Comparison of ENCODE assay signal across 8 mouse cellular contexts in genomic region chr7:19823256-19824181, GRCm38 (mm10). TPM values are rescaled to one million over a fixed set of nuclear protein-coding genes. Genes with fewer than 3 reads are reported as not detected.
DNase-seq lines count a peak whose midpoint lies in the region; ATAC-seq lines count a peak whose summit lies in the region.

No protein-coding gene starts in this region.

- peaks cover 31% of the 10 kb centered on the region for H3K4me1 ChIP-seq in heart, embryonic 10.5 days
- peaks cover 12% of the 10 kb centered on the region for H3K4me1 ChIP-seq in hindbrain, embryonic 13.5 days (replicated peaks)

- 20% methylated on average over 16 of the region's 16 CpGs for WGBS in heart, embryonic 10.5 days
- WGBS in hindbrain, embryonic 13.5 days = 27% methylated on average over 16 of the region's 16 CpGs
- WGBS in macrophage (ENCODE audit: missing documents) = 11% methylated on average over 15 of the region's 16 CpGs

- H3K9me3 ChIP-seq in heart, embryonic 10.5 days = no peaks in the 10 kb centered on the region
- 0 out of 2 replicates have a peak, but pooled peaks cover 4% of the 10 kb centered on the region for H3K9me3 ChIP-seq in hindbrain, embryonic 13.5 days

- H3K27ac ChIP-seq in heart, embryonic 10.5 days = peak overlapping the region; percentile 76
- H3K27ac ChIP-seq in hindbrain, embryonic 13.5 days = no peak overlapping the region
- peak overlapping the region; percentile 100 for H3K27ac ChIP-seq in macrophage

- H3K36me3 ChIP-seq in heart, embryonic 10.5 days = no peaks in the 10 kb centered on the region
- H3K36me3 ChIP-seq in hindbrain, embryonic 13.5 days = no peaks in the 10 kb centered on the region
- peaks cover 13% of the 10 kb centered on the region; the same call in 1 of the 2 replicates for H3K36me3 ChIP-seq in macrophage (ENCODE audit: inconsistent target)

- no peak overlapping the region for H3K9ac ChIP-seq in hindbrain, embryonic 13.5 days

- H3K27me3 ChIP-seq in heart, embryonic 10.5 days (ENCODE audit: insufficient read depth, poor library complexity, severe bottlenecking) = peaks cover 60% of the 10 kb centered on the region
- H3K27me3 ChIP-seq in hindbrain, embryonic 13.5 days = peaks cover 65% of the 10 kb centered on the region

- H3K4me2 ChIP-seq in hindbrain, embryonic 13.5 days = peak overlapping the region; percentile 34; the same call in 1 of the 2 replicates

- DNase-seq in heart, embryonic 10.5 days (ENCODE audit: low spot score) = no peak
- DNase-seq in heart, adult 8-10 months (ENCODE audit: low spot score) = no peak
- DNase-seq in NIH3T3 (ENCODE audit: low read depth) = peak; percentile 62
- no peak for DNase-seq in cerebellum, adult 11 months
- DNase-seq in urinary bladder, postnatal 4 days (ENCODE audit: low spot score in 2 of 2) = no peak

- no peak for ATAC-seq in hindbrain, embryonic 13.5 days (ENCODE audit: low FRiP score)
- ATAC-seq in cerebellum, adult (ENCODE audit: insufficient number of reproducible peaks, low FRiP score, low TSS enrichment) = no peak

- peaks cover 35% of the 10 kb centered on the region; the same call in 1 of the 2 replicates for H3K79me2 ChIP-seq in macrophage (ENCODE audit: inconsistent target)

- peak overlapping the region; percentile 36 for H3K4me3 ChIP-seq in heart, embryonic 10.5 days
- H3K4me3 ChIP-seq in hindbrain, embryonic 13.5 days = no peak overlapping the region
- H3K4me3 ChIP-seq in macrophage (ENCODE audit: inconsistent target) = peak overlapping the region; percentile 35

RNA-seq across cellular contexts. Expression of gene Bcl3, which starts 0.9 kb away (rescaled TPM):
- polyA plus RNA-seq in heart, embryonic 10.5 days (2016; fragmentation: Nextera tagmentation; extraction: Ambion mirVana) = 1.3 and 2.7 TPM in 2 replicates
- 1 to 10 TPM; 2.1 to 4.4 (median 3.5) TPM for total RNA-seq in heart, adult 8-10 months (2022)
- polyA plus RNA-seq in hindbrain, embryonic 13.5 days (2015; fragmentation: Nextera tagmentation; extraction: Ambion mirVana) = 0.60 and 1.5 TPM in 2 replicates
- total RNA-seq in macrophage (2018; cell fraction: chromatin; rRNA removed) = 100 to 1,000 TPM in 19 of 26 experiments, 10 to 100 TPM in 7; 42.2 to 379 (median 140) TPM
- total RNA-seq in macrophage (2018; cell fraction: cytosol; rRNA removed) = 100 to 1,000 TPM in 3 of 26 experiments, 10 to 100 TPM in 23; 34.3 to 219 (median 64.3) TPM
- 100 to 1,000 TPM in 12 of 26 experiments, 10 to 100 TPM in 14; 38.6 to 381 (median 86.0) TPM for total RNA-seq in macrophage (2018; cell fraction: nucleus; rRNA removed)
- polyA plus RNA-seq in macrophage (2018) = 11.2 to 30.9 TPM (median 23.0 TPM) in 3 replicates

RNA-seq across cellular contexts. Expression of gene Cblc, which starts 26.9 kb away (rescaled TPM):
- polyA plus RNA-seq in heart, embryonic 10.5 days (2016; fragmentation: Nextera tagmentation; extraction: Ambion mirVana) = 1.1 and 1.2 TPM in 2 replicates
- total RNA-seq in heart, adult 8-10 months (2022) = under 1 TPM in 2 of 4 experiments, not detected in 2; 0.37 to 0.76 TPM
- polyA plus RNA-seq in hindbrain, embryonic 13.5 days (2015; fragmentation: Nextera tagmentation; extraction: Ambion mirVana) = not detected in 2 replicates
- not detected for total RNA-seq in macrophage (2018; cell fraction: chromatin; rRNA removed)
- not detected for total RNA-seq in macrophage (2018; cell fraction: cytosol; rRNA removed)
- total RNA-seq in macrophage (2018; cell fraction: nucleus; rRNA removed) = 1 to 10 TPM in 1 of 26 experiments, not detected in 25; 1.5 TPM
- polyA plus RNA-seq in macrophage (2018) = not detected in 3 replicates

RNA-seq across cellular contexts. Expression of gene Gm19345, which starts 28.3 kb away (rescaled TPM):
- polyA plus RNA-seq in heart, embryonic 10.5 days (2016; fragmentation: Nextera tagmentation; extraction: Ambion mirVana) = not detected in 2 replicates
- not detected for total RNA-seq in heart, adult 8-10 months (2022)
- 7.6 and 9.3 TPM in 2 replicates for polyA plus RNA-seq in hindbrain, embryonic 13.5 days (2015; fragmentation: Nextera tagmentation; extraction: Ambion mirVana)
- 1 to 10 TPM in 1 of 26 experiments, under 1 TPM in 3, not detected in 22; 0.53 to 1.4 (median 0.89) TPM for total RNA-seq in macrophage (2018; cell fraction: chromatin; rRNA removed)
- under 1 TPM in 2 of 26 experiments, not detected in 24; 0.11 to 0.14 TPM for total RNA-seq in macrophage (2018; cell fraction: cytosol; rRNA removed)
- total RNA-seq in macrophage (2018; cell fraction: nucleus; rRNA removed) = under 1 TPM in 5 of 26 experiments, not detected in 21; 0.54 to 0.77 (median 0.65) TPM
- not detected in 3 replicates for polyA plus RNA-seq in macrophage (2018)

RNA-seq across cellular contexts. Expression of gene Ceacam16, which starts 37.6 kb away (rescaled TPM):
- polyA plus RNA-seq in heart, embryonic 10.5 days (2016; fragmentation: Nextera tagmentation; extraction: Ambion mirVana) = 0.09 TPM in 1 of 2 replicates, not detected in the other
- under 1 TPM in 1 of 4 experiments, not detected in 3; 0.27 TPM for total RNA-seq in heart, adult 8-10 months (2022)
- 0.48 and 0.58 TPM in 2 replicates for polyA plus RNA-seq in hindbrain, embryonic 13.5 days (2015; fragmentation: Nextera tagmentation; extraction: Ambion mirVana)
- 10 to 100 TPM in 1 of 26 experiments, 1 to 10 TPM in 25; 2.7 to 11.9 (median 5.6) TPM for total RNA-seq in macrophage (2018; cell fraction: chromatin; rRNA removed)
- total RNA-seq in macrophage (2018; cell fraction: cytosol; rRNA removed) = 1 to 10 TPM in 1 of 26 experiments, under 1 TPM in 25; 0.20 to 1.1 (median 0.32) TPM
- 1 to 10 TPM; 1.7 to 7.0 (median 3.7) TPM for total RNA-seq in macrophage (2018; cell fraction: nucleus; rRNA removed)
- 0.18 to 0.82 TPM (median 0.22 TPM) in 3 replicates for polyA plus RNA-seq in macrophage (2018)

RNA-seq across cellular contexts. Expression of gene Bcam, which starts 52.7 kb away (rescaled TPM):
- 140 and 193 TPM in 2 replicates for polyA plus RNA-seq in heart, embryonic 10.5 days (2016; fragmentation: Nextera tagmentation; extraction: Ambion mirVana)
- 100 to 1,000 TPM; 185 to 199 (median 197) TPM for total RNA-seq in heart, adult 8-10 months (2022)
- polyA plus RNA-seq in hindbrain, embryonic 13.5 days (2015; fragmentation: Nextera tagmentation; extraction: Ambion mirVana) = 8.1 and 10.7 TPM in 2 replicates
- total RNA-seq in macrophage (2018; cell fraction: chromatin; rRNA removed) = 1 to 10 TPM in 2 of 26 experiments, under 1 TPM in 3, not detected in 21; 0.35 to 3.0 (median 0.62) TPM
- under 1 TPM; 0.06 to 0.91 (median 0.33) TPM for total RNA-seq in macrophage (2018; cell fraction: cytosol; rRNA removed)
- total RNA-seq in macrophage (2018; cell fraction: nucleus; rRNA removed) = 1 to 10 TPM in 4 of 26 experiments, under 1 TPM in 13, not detected in 9; 0.25 to 2.5 (median 0.57) TPM
- polyA plus RNA-seq in macrophage (2018) = 0.12 to 0.15 TPM (median 0.14 TPM) in 3 replicates
